ENCODE assay signal across 17 mouse cellular contexts in genomic region chr11:36296568-36296967, GRCm38 (mm10).
"Had no signal": no experiment of that assay in that cellular context is flagged by ENCODE, and none has a peak within 500 bp of the region (broad histone marks: within the 10 kb centered on the region; RNA-seq: fewer than 3 reads in every experiment).

No protein-coding gene starts in this region.

- H3K9ac ChIP-seq: limb, embryonic 13.5 days; liver, embryonic 13.5 days; neural tube, embryonic 12.5 days; neural tube, embryonic 15.5 days had no signal

- H3K9me3 ChIP-seq: limb, embryonic 13.5 days; liver, embryonic 13.5 days; neural tube, embryonic 12.5 days; neural tube, embryonic 15.5 days had no signal

- DNase-seq: kidney, adult 2 months; kidney, postnatal 25 days; left cerebral cortex, postnatal 4 days; liver, embryonic 13.5 days; lung, adult 2 months; lung, postnatal 14 days; lung, postnatal 4 days; midbrain, embryonic 14.5 days; thymus, adult 2 months; thymus, postnatal 14 days; thymus, postnatal 4 days had no signal

- H3K27ac ChIP-seq: kidney, postnatal 0 days; limb, embryonic 13.5 days; liver, embryonic 13.5 days; neural tube, embryonic 12.5 days; neural tube, embryonic 15.5 days had no signal

- H3K4me3 ChIP-seq: limb, embryonic 13.5 days; liver, embryonic 13.5 days; neural tube, embryonic 12.5 days; neural tube, embryonic 15.5 days had no signal

- ATAC-seq: intestine, postnatal 0 days had no signal

- H3K4me2 ChIP-seq: limb, embryonic 13.5 days; liver, embryonic 13.5 days; midbrain, embryonic 11.5 days; neural tube, embryonic 12.5 days; neural tube, embryonic 15.5 days had no signal

- H3K4me1 ChIP-seq: liver, embryonic 13.5 days had no signal

- H3K36me3 ChIP-seq: limb, embryonic 13.5 days; liver, embryonic 13.5 days; neural tube, embryonic 12.5 days; neural tube, embryonic 15.5 days had no signal

- H3K27me3 ChIP-seq: limb, embryonic 13.5 days; liver, embryonic 13.5 days; neural tube, embryonic 12.5 days; neural tube, embryonic 15.5 days had no signal
